Mouse (Mus musculus) mouse trophoblast stem cell (cell line): ENCODE measurements around the gene Sbpl.
"Not testable (repeated sequence)": the region's sequence is repeated elsewhere in the genome, so short reads cannot be mapped to it uniquely, and the experiment has no call there.

Source experiments
- in situ Hi-C, 2 experiments: fragments of 300-500 bp; cut with MseI, MboI; formaldehyde crosslinking; loops; 2 replicates in 1 of 2; 3 replicates in 1 of 2; pipeline ENCODE4 v1.15.1; 2025

The Sbpl gene

GRCm38 (mm10) chr17:23961573-23962122, 6.6 kb upstream of the Sbpl start:
- in situ Hi-C loops, result loop anchor here (5.0 kb wide), 2 partner anchors 94 to 104 kb away; partner anchors contain the start of gene Prss21 (in 1 of the 2)

- in situ Hi-C loops, result loop anchor here (5.0 kb wide), 2 partner anchors 93 to 103 kb away; partner anchors contain the start of gene Prss21 (in 1 of the 2)
Measured at GRCm38 (mm10) chr17:23960084-23960738, 5.1 kb upstream of the Sbpl start.

- in situ Hi-C loops, result not testable (repeated sequence)
Measured at GRCm38 (mm10) chr17:23950828-23951227, 4.2 kb downstream of the Sbpl start.

- in situ Hi-C loops, result no loop called here
Measured at GRCm38 (mm10) chr17:23949068-23949467, 6.0 kb downstream of the Sbpl start.

- in situ Hi-C loops, result not testable (repeated sequence)
Measured at GRCm38 (mm10) chr17:23947486-23947885, 7.6 kb downstream of the Sbpl start.

- in situ Hi-C loops, result no loop called here
Measured at GRCm38 (mm10) chr17:23941372-23941771, 13.7 kb downstream of the Sbpl start, which contains the start of gene Sbp. TSS of gene Sbp (plus strand) at chr17:23941672.

GRCm38 (mm10) chr17:23931157-23931556, 23.9 kb downstream of the Sbpl start:
- in situ Hi-C loops, result no loop called here

- in situ Hi-C loops, result no loop called here
Measured at GRCm38 (mm10) chr17:23925090-23925493, 30.0 kb downstream of the Sbpl start.

GRCm38 (mm10) chr17:23924531-23925007, 30.5 kb downstream of the Sbpl start:
- in situ Hi-C loops, result no loop called here

- in situ Hi-C loops, result not testable (repeated sequence)
Measured at GRCm38 (mm10) chr17:23917158-23917557, 37.9 kb downstream of the Sbpl start, which contains the start of gene Dcpp3. TSS of gene Dcpp3 (plus strand) at chr17:23917458.
